Mouse (Mus musculus): Measurements from ENCODE around the gene Asz1. TPM values are rescaled to one million over a fixed set of nuclear protein-coding genes. Genes with fewer than 3 reads are reported as not detected.

Asz1 gene
- polyA plus RNA-seq, 1 experiment, result not detected

- H3K36me3 ChIP-seq (ENCODE audit: control insufficient read depth, insufficient read depth, low read length), result no peaks in the 10 kb centered on the region
- no peak for TF ChIP-seq CTCF (conservative IDR thresholded peaks at IDR 0.05; ENCODE audit: insufficient read depth, insufficient read length, low read depth, low read length)
- no peak for TF ChIP-seq POLR2A (IDR thresholded peaks at IDR 0.05; ENCODE audit: low read depth, low read length)
- 45% methylated on average over 7 of the region's 7 CpGs for WGBS
- H3K4me1 ChIP-seq (ENCODE audit: control insufficient read depth, insufficient read depth, low read length), result no peaks in the 10 kb centered on the region
- H3K27ac ChIP-seq (ENCODE audit: insufficient read depth, low read depth, low read length), result no peak overlapping the region
- no peak overlapping the region for H3K4me3 ChIP-seq (ENCODE audit: insufficient read depth, low read depth, low read length)
- no peaks in the 10 kb centered on the region for H3K27me3 ChIP-seq (replicated peaks; ENCODE audit: control insufficient read depth, insufficient read depth, low read length)
- DNase-seq, result no peak
Measured at GRCm38 (mm10) chr6:18013346-18013745, 95.5 kb downstream of the Asz1 start.

DNA sequence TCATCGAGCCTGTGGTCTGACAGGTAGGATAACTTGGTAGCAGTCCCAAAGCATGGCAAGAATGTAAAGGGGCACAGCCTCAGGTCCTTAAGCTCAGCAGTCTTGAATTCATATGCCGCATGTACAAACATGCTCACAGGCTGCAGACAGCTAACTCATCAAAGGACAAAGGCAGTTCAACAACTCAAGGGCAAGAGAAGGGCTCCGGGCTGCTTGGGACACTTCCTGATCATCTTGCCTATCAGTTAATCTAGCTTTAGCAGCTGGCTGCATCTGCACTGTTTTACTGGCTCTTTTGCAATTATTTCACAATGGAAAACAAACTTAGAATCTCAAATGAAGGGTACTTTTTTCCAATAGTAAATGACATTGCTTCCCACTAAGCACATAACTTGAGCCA lies 101.5 kb downstream of the Asz1 start:
- no peak for TF ChIP-seq POLR2A (IDR thresholded peaks at IDR 0.05; ENCODE audit: low read depth, low read length)
- TF ChIP-seq CTCF (conservative IDR thresholded peaks at IDR 0.05; ENCODE audit: insufficient read depth, insufficient read length, low read depth, low read length), result no peak
- DNase-seq, result no peak
- H3K27me3 ChIP-seq (replicated peaks; ENCODE audit: control insufficient read depth, insufficient read depth, low read length), result no peaks in the 10 kb centered on the region
- WGBS, result 42% methylated on average over 3 of the region's 3 CpGs
- no peak overlapping the region for H3K27ac ChIP-seq (ENCODE audit: insufficient read depth, low read depth, low read length)
- no peaks in the 10 kb centered on the region for H3K4me1 ChIP-seq (ENCODE audit: control insufficient read depth, insufficient read depth, low read length)
- no peaks in the 10 kb centered on the region for H3K36me3 ChIP-seq (ENCODE audit: control insufficient read depth, insufficient read depth, low read length)
- H3K4me3 ChIP-seq (ENCODE audit: insufficient read depth, low read depth, low read length), result no peak overlapping the region

GRCm38 (mm10) chr6:18002065-18002464 lies 106.8 kb downstream of the Asz1 start:
- TF ChIP-seq CTCF (conservative IDR thresholded peaks at IDR 0.05; ENCODE audit: insufficient read depth, insufficient read length, low read depth, low read length) (no peak), POLR2A (IDR thresholded peaks at IDR 0.05; ENCODE audit: low read depth, low read length) (no peak)
- Histone ChIP-seq H3K4me3 (ENCODE audit: insufficient read depth, low read depth, low read length) (no peak overlapping the region), H3K36me3 (ENCODE audit: control insufficient read depth, insufficient read depth, low read length) (no peaks in the 10 kb centered on the region), H3K27me3 (replicated peaks; ENCODE audit: control insufficient read depth, insufficient read depth, low read length) (no peaks in the 10 kb centered on the region), H3K27ac (ENCODE audit: insufficient read depth, low read depth, low read length) (no peak overlapping the region), H3K4me1 (ENCODE audit: control insufficient read depth, insufficient read depth, low read length) (no peaks in the 10 kb centered on the region)
- 92% methylated on average over 6 of the region's 6 CpGs for WGBS
- DNase-seq, result no peak

Other genes with a start within 250 kb of the Asz1 start
- gene Wnt2, start 78.5 kb downstream of the Asz1 start, polyA plus RNA-seq (2012; rRNA removed), result 0.35 and 0.52 TPM in 2 replicates
- 0.62 and 0.72 TPM in 2 replicates for gene Cftr, start 61.6 kb upstream of the Asz1 start, polyA plus RNA-seq (2012; rRNA removed)